Mouse (Mus musculus) CH12.LX (cell line): ENCODE data around the gene Atp11c. TPM values are rescaled to one million over a fixed set of nuclear protein-coding genes. Genes with fewer than 3 reads are reported as not detected.

Experiments
- DNase-seq: peaks from one replicate; pipeline ENCODE4 v3.0.0-alpha.2; 2013; ENCODE audit errors: extremely low read depth
- H3K27ac ChIP-seq: 2 replicates; pipeline ENCODE4 v1.5.1; 2012; ENCODE audit warnings: low read depth, mild to moderate bottlenecking, control low read depth, moderate library complexity; ENCODE audit not compliant: insufficient read depth
- H3K27me3 ChIP-seq: replicated peaks from 2 replicates; pipeline ENCODE3; 2012; ENCODE audit warnings: inconsistent platforms
- H3K36me3 ChIP-seq, 2 experiments: replicated peaks in 1 of 2; 2 replicates each; pipeline versions ENCODE3 to v1.6.1; 2012; ENCODE audit warnings: inconsistent platforms in 1 of 2, low read length in 1 of 2, mild to moderate bottlenecking in 1 of 2, mixed read lengths in 1 of 2, moderate library complexity in 1 of 2; ENCODE audit not compliant: control insufficient read depth in 1 of 2, insufficient read depth in 1 of 2
- H3K4me1 ChIP-seq, 2 experiments: 2 replicates each; pipeline ENCODE4 v1.6.1; 2012; ENCODE audit warnings: inconsistent platforms in 1 of 2, moderate library complexity in 1 of 2; ENCODE audit not compliant: insufficient read depth in 2 of 2, control insufficient read depth in 1 of 2
- H3K4me2 ChIP-seq: 2 replicates; pipeline ENCODE4 v1.6.1; 2012; ENCODE audit warnings: low read depth, mild to moderate bottlenecking, control low read depth; ENCODE audit not compliant: poor library complexity, insufficient read depth, severe bottlenecking
- H3K4me3 ChIP-seq, 3 experiments: fragments of 150-350 bp in 1 of 3; sonication (generic) in 1 of 3; replicated peaks in 1 of 3; 2 replicates each; pipeline versions ENCODE3 to v1.5.1; 2011 to 2012; ENCODE audit warnings: low read depth in 2 of 3, low read length in 2 of 3, mild to moderate bottlenecking in 2 of 3, moderate library complexity in 2 of 3, control low read depth in 1 of 3, improper control_type of control experiment in 1 of 3, inconsistent platforms in 1 of 3, mixed read lengths in 1 of 3; ENCODE audit not compliant: poor library complexity in 1 of 3
- H3K79me2 ChIP-seq: replicated peaks from 2 replicates; pipeline ENCODE4 v1.6.1; 2012; ENCODE audit warnings: mild to moderate bottlenecking, moderate library complexity; ENCODE audit not compliant: control insufficient read depth, poor library complexity, insufficient read depth, severe bottlenecking; ENCODE audit errors: extremely low read depth
- H3K9ac ChIP-seq: 2 replicates; pipeline ENCODE4 v1.6.1; 2012; ENCODE audit warnings: low read depth, mild to moderate bottlenecking, control low read depth, moderate library complexity; ENCODE audit not compliant: insufficient read depth
- H3K9me3 ChIP-seq: replicated peaks from 2 replicates; pipeline ENCODE3; 2012; ENCODE audit warnings: low read length, inconsistent platforms, mixed read lengths
- BHLHE40 ChIP-seq: IDR thresholded peaks from 2 replicates; pipeline ENCODE4 v1.6.1; 2011; ENCODE audit warnings: mild to moderate bottlenecking, low read depth, low read length, improper control_type of control experiment
- CHD1 ChIP-seq: IDR thresholded peaks from 2 replicates; pipeline ENCODE4 v1.6.1; 2012; ENCODE audit warnings: low read depth, low read length, improper control_type of control experiment, inconsistent platforms
- CHD2 ChIP-seq: IDR thresholded peaks from 2 replicates; pipeline ENCODE4 v1.6.1; 2011; ENCODE audit warnings: low read length, improper control_type of control experiment
- CTCF ChIP-seq, 2 experiments: IDR thresholded peaks in 1 of 2; conservative IDR thresholded peaks in 1 of 2; 2 replicates each; pipeline ENCODE4 v1.5.1; 2011 to 2012; ENCODE audit warnings: low read depth in 2 of 2, low read length in 2 of 2, improper control_type of control experiment in 1 of 2, inconsistent platforms in 1 of 2, mild to moderate bottlenecking in 1 of 2, moderate library complexity in 1 of 2
- ELF1 ChIP-seq: IDR thresholded peaks from 2 replicates; pipeline ENCODE4 v1.6.1; 2014; ENCODE audit warnings: low read depth, mild to moderate bottlenecking, inconsistent platforms, low read length, improper control_type of control experiment
- EP300 ChIP-seq: IDR thresholded peaks from 2 replicates; pipeline ENCODE4 v1.6.1; 2011; ENCODE audit warnings: low read length, improper control_type of control experiment
- ETS1 ChIP-seq: conservative IDR thresholded peaks from 2 replicates; pipeline ENCODE4 v1.6.1; 2012; ENCODE audit warnings: low read depth, mild to moderate bottlenecking, inconsistent platforms, low read length, improper control_type of control experiment, moderate library complexity
- GABPA ChIP-seq: IDR thresholded peaks from 2 replicates; pipeline ENCODE4 v1.6.1; 2012; ENCODE audit warnings: low read depth, low read length, improper control_type of control experiment, inconsistent platforms; ENCODE audit not compliant: insufficient replicate concordance
- IRF4 ChIP-seq: IDR thresholded peaks from 2 replicates; pipeline ENCODE4 v1.6.1; 2014; ENCODE audit warnings: low read depth, mild to moderate bottlenecking, inconsistent platforms, low read length, improper control_type of control experiment
- JUN ChIP-seq: IDR thresholded peaks from 2 replicates; pipeline ENCODE4 v1.6.1; 2011; ENCODE audit warnings: low read depth, mild to moderate bottlenecking, low read length, improper control_type of control experiment, moderate library complexity; ENCODE audit not compliant: insufficient read depth
- JUND ChIP-seq: conservative IDR thresholded peaks from 2 replicates; pipeline ENCODE4 v1.6.1; 2011; ENCODE audit warnings: low read depth, low read length, improper control_type of control experiment
- KAT2A ChIP-seq: IDR thresholded peaks from 2 replicates; pipeline ENCODE4 v1.6.1; 2012; ENCODE audit warnings: low read length, improper control_type of control experiment, inconsistent platforms; ENCODE audit not compliant: insufficient replicate concordance
- MAFK ChIP-seq: IDR thresholded peaks from 2 replicates; pipeline ENCODE4 v1.6.1; 2011; ENCODE audit warnings: low read length, improper control_type of control experiment; ENCODE audit not compliant: insufficient replicate concordance
- MAX ChIP-seq: IDR thresholded peaks from 2 replicates; pipeline ENCODE4 v1.6.1; 2011; ENCODE audit warnings: low read length, improper control_type of control experiment
- MEF2A ChIP-seq: IDR thresholded peaks from 2 replicates; pipeline ENCODE4 v1.6.1; 2014; ENCODE audit warnings: low read depth, mild to moderate bottlenecking, inconsistent platforms, low read length, improper control_type of control experiment, borderline replicate concordance
- MXI1 ChIP-seq: IDR thresholded peaks from 2 replicates; pipeline ENCODE4 v1.6.1; 2011; ENCODE audit warnings: mild to moderate bottlenecking, low read depth, low read length, improper control_type of control experiment
- MYC ChIP-seq: IDR thresholded peaks from 2 replicates; pipeline ENCODE4 v1.6.1; 2011; ENCODE audit warnings: low read depth, mild to moderate bottlenecking, improper control_type of control experiment, low read length
- NELFE ChIP-seq: IDR thresholded peaks from 2 replicates; pipeline ENCODE4 v1.6.1; 2011; ENCODE audit warnings: low read depth, low read length, improper control_type of control experiment
- NRF1 ChIP-seq: IDR thresholded peaks from 2 replicates; pipeline ENCODE4 v1.6.1; 2014; ENCODE audit warnings: low read depth, mild to moderate bottlenecking, inconsistent platforms, low read length, improper control_type of control experiment, moderate library complexity
- PAX5 ChIP-seq: IDR thresholded peaks from 2 replicates; pipeline ENCODE4 v1.6.1; 2012; ENCODE audit warnings: low read length, inconsistent platforms, mixed read lengths
- POLR2AphosphoS2 ChIP-seq: IDR thresholded peaks from 2 replicates; pipeline ENCODE4 v1.6.1; 2011; ENCODE audit warnings: low read depth, low read length, improper control_type of control experiment
- RAD21 ChIP-seq: IDR thresholded peaks from 2 replicates; pipeline ENCODE4 v1.6.1; 2011; ENCODE audit warnings: low read depth, mild to moderate bottlenecking, low read length, improper control_type of control experiment, moderate library complexity
- RCOR1 ChIP-seq: conservative IDR thresholded peaks from 2 replicates; pipeline ENCODE4 v1.6.1; 2012; ENCODE audit warnings: low read depth, mild to moderate bottlenecking, inconsistent platforms, low read length, improper control_type of control experiment
- SMC3 ChIP-seq: IDR thresholded peaks from 2 replicates; pipeline ENCODE4 v1.6.1; 2011; ENCODE audit warnings: low read depth, low read length, improper control_type of control experiment
- TBP ChIP-seq: conservative IDR thresholded peaks from 2 replicates; pipeline ENCODE4 v1.6.1; 2011; ENCODE audit warnings: low read depth, low read length, improper control_type of control experiment
- UBTF ChIP-seq: IDR thresholded peaks from 2 replicates; pipeline ENCODE4 v1.6.1; 2012; ENCODE audit warnings: low read depth, mild to moderate bottlenecking, inconsistent platforms, low read length, improper control_type of control experiment, moderate library complexity
- USF1 ChIP-seq: IDR thresholded peaks from 2 replicates; pipeline ENCODE4 v1.6.1; 2014; ENCODE audit warnings: low read depth, mild to moderate bottlenecking, inconsistent platforms, low read length, improper control_type of control experiment
- USF2 ChIP-seq: conservative IDR thresholded peaks from 2 replicates; pipeline ENCODE4 v1.6.1; 2011; ENCODE audit warnings: low read depth, low read length, improper control_type of control experiment
- ZMIZ1 ChIP-seq: IDR thresholded peaks from 2 replicates; pipeline ENCODE4 v1.6.1; 2012; ENCODE audit warnings: low read depth, mild to moderate bottlenecking, inconsistent platforms, low read length, improper control_type of control experiment
- ZNF384 ChIP-seq: IDR thresholded peaks from 2 replicates; pipeline ENCODE4 v1.6.1; 2012; ENCODE audit warnings: low read depth, low read length, improper control_type of control experiment, inconsistent platforms
- dilution Hi-C: fragments of 300-500 bp; cut with MboI; formaldehyde crosslinking; loops from 2 replicates; pipeline ENCODE4 v1.14.3; 2020; ENCODE audit warnings: low sequenced_read_pairs; ENCODE audit not compliant: extremely low pct_unique_long_range_greater_than_20kb, extremely low pct_ligation_motif_present
- in situ Hi-C: fragments of 300-500 bp; cut with MboI; formaldehyde crosslinking; loops from 3 replicates; pipeline ENCODE4 v1.14.3; 2019; ENCODE audit warnings: low sequenced_read_pairs, low pct_ligation_motif_present, low pct_unique_long_range_greater_than_20kb, mixed read lengths
- polyA plus RNA-seq: library from polyadenylated mRNA; unstranded; fragments of >175 nt; gene quantifications from 2 replicates; pipeline ENCODE4 v1.2.1, GENCODE M21; 2012; ENCODE audit warnings: low read depth; ENCODE audit not compliant: insufficient read length
- total RNA-seq, 2 experiments: library from RNA; depleted of rRNA; stranded (reverse); fragments of 300-350 nt in 1 of 2; fragments of >200 nt in 1 of 2; gene quantifications; 2 replicates each; pipeline ENCODE4 v1.2.3; 2012 to 2014

Gene Atp11c
- total and polyA plus RNA-seq, 3 experiments = 4.2 to 11.0 (median 7.3) TPM

DNA sequence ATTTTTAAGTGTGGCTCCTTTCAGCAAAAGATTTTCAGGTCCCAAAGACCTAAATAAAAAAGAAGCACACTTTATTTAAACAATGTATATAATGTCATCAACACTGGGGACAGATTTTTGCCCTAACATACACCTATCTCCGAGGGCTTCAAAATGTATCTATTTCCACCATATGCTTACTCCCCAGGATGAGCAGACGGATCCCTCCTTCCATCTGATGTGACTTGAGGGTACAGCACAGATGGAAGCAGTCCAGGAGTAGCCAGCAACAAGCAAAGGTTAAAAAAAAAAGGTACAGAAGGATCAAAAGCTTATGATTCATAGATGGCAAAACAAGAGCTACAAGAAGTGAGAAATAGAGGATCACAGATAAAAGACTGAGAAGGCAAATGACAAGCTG, 300.2 kb downstream of the Atp11c start:
- no peak overlapping the region for H3K4me2 ChIP-seq
- in situ Hi-C loops = no loop called here
- H3K79me2 ChIP-seq = no peaks in the 10 kb centered on the region
- H3K9ac ChIP-seq = no peak overlapping the region
- H3K27ac ChIP-seq = no peak overlapping the region
- dilution Hi-C loops = no loop called here
- H3K4me1 ChIP-seq = no peaks in the 10 kb centered on the region
- no peaks in the 10 kb centered on the region for H3K36me3 ChIP-seq
- no peaks in the 10 kb centered on the region for H3K27me3 ChIP-seq
- H3K4me3 ChIP-seq = no peak overlapping the region
- no peak for TF ChIP-seq MXI1
- no peak for TF ChIP-seq MAFK
- no peak for TF ChIP-seq CHD1
- TF ChIP-seq NRF1 = no peak
- no peak for TF ChIP-seq ETS1
- no peak for TF ChIP-seq CHD2
- no peak for TF ChIP-seq JUN
- TF ChIP-seq ELF1 = no peak
- TF ChIP-seq NELFE = no peak
- TF ChIP-seq POLR2AphosphoS2 = no peak
- no peak for TF ChIP-seq EP300
- no peak for TF ChIP-seq CTCF (conservative IDR thresholded peaks at IDR 0.05 in 1 of 2, IDR thresholded peaks at IDR 0.05 in 1 of 2; ENCODE audit: low read depth in 2 of 2, low read length in 2 of 2)
- no peak for TF ChIP-seq SMC3
- no peak for TF ChIP-seq MAX
- no peak for TF ChIP-seq USF2
- TF ChIP-seq TBP = no peak
- TF ChIP-seq IRF4 = no peak
- no peak for TF ChIP-seq RAD21
- no peak for TF ChIP-seq ZMIZ1
- TF ChIP-seq, all 38 proteins: peak for 0
- no peaks in the 10 kb centered on the region for H3K9me3 ChIP-seq
- no peak for DNase-seq

DNA sequence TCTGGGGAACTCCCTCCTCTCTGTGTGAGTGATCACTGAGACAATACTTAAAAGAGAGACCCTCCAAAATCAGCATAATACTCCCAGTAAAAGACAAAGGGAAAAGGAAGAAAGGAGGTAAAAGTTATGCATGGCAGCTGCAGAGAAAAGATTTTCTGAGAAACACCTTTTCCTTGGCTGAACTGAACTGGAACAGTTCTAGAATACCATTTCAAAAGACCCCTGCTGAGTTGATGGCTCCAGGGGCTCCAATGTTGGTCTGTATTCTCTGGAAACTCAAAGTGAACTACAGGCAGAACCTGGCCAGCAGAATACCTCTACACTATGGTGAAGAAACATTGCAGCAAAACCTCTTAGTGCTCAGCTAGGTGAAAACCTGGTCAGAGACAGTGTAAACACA, 337.2 kb downstream of the Atp11c start:
- dilution Hi-C loops = no loop called here
- Histone ChIP-seq H3K4me2 (no peak overlapping the region), H3K9me3 (no peaks in the 10 kb centered on the region), H3K27me3 (no peaks in the 10 kb centered on the region), H3K4me3 (no peak overlapping the region), H3K27ac (no peak overlapping the region), H3K79me2 (no peaks in the 10 kb centered on the region), H3K9ac (no peak overlapping the region)
- no peak for DNase-seq
- TF ChIP-seq PAX5 (no peak), EP300 (no peak), MXI1 (no peak), ZNF384 (no peak), IRF4 (no peak), USF1 (no peak), JUND (no peak), BHLHE40 (no peak), GABPA (no peak), KAT2A (no peak), MAX (no peak), RCOR1 (no peak), JUN (no peak), MEF2A (no peak), POLR2AphosphoS2 (no peak), ELF1 (no peak), UBTF (no peak), MYC (no peak), USF2 (no peak), CHD2 (no peak)
- TF ChIP-seq, all 38 proteins: peak for 0
- H3K4me1 ChIP-seq = no peaks in the 10 kb centered on the region
- in situ Hi-C loops = no loop called here
- H3K36me3 ChIP-seq = no peaks in the 10 kb centered on the region
